Mouse (Mus musculus) heart, postnatal 10 days (tissue): ENCODE measurements around the gene Cfap46. TPM values are rescaled to one million over a fixed set of nuclear protein-coding genes. Genes with fewer than 3 reads are reported as not detected.

Experiments
- DNase-seq, 2 experiments: peaks; one replicate each; pipeline ENCODE4 v3.0.0; 2021
- intact Hi-C: fragments of 180-260 bp; cut with DNase I; formaldehyde crosslinking; loops from one replicate; pipeline ENCODE4 v1.15.1; 2025
- total RNA-seq, 2 experiments: library from RNA; stranded (reverse); gene quantifications; 2 replicates each; pipeline ENCODE4 v1.2.3; 2021

Cfap46 gene
- total RNA-seq = under 1 TPM in 1 of 2 experiments, not detected in 1; 0.31 TPM

GRCm38 (mm10) chr7:139683706-139684552, at the start of gene Cfap46:
Gene Cfap46, minus strand, starts transcription at chr7:139683817.
- intact Hi-C loops = loop anchor here (1.0 kb wide), 1 partner anchor 36 kb away; no protein-coding TSS in a partner anchor
- DNase-seq = peak; percentile 82 to 83

DNA sequence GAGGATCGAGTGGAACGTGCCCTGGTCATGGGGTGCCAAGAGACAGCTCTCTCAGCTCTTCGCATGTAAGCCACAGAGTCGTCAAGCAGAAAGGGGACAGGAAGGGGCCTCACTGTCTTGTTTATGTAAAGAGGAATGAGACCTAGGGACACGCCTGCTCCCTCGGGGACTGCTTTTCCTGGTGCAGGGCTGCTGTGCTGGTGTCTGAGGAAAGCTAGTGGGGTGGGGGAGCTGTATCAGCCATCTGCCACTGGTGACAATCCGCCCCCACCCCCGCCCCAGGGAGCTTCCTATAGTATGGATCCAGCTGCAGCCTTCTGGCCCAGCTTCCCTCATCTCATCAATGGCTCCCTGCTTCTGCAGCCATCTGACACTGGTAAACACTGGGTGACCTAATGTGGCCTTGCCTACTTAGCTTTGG, 47.7 kb upstream of the Cfap46 start:
- DNase-seq = peak; percentile 30 to 42

DNA sequence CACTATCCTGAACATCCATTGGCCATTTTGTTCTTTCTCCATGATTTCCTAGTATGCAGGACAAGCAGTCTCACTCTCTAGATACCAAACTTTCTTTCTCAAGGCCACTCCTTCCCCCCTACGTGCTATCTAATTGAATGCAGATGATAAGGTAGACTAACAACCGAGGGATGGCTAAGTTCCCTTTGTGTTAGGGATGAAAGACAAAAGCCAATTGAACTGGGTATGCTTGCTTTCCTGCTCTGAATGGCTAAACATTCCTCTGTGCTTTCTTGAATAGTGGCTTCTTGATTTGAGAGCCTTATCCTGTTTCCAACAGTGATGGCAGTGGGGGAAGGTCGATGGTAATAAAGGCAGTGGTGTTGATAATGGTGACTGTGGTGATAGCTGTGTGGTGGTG, 43.5 kb upstream of the Cfap46 start:
- DNase-seq = no peak
- intact Hi-C loops = no loop called here

More for the DNA sequence above, 47.7 kb upstream of the Cfap46 start:
- intact Hi-C loops = no loop called here

GRCm38 (mm10) chr7:139725641-139726040, 42.0 kb upstream of the Cfap46 start:
- no peak for DNase-seq
- intact Hi-C loops = no loop called here

DNA sequence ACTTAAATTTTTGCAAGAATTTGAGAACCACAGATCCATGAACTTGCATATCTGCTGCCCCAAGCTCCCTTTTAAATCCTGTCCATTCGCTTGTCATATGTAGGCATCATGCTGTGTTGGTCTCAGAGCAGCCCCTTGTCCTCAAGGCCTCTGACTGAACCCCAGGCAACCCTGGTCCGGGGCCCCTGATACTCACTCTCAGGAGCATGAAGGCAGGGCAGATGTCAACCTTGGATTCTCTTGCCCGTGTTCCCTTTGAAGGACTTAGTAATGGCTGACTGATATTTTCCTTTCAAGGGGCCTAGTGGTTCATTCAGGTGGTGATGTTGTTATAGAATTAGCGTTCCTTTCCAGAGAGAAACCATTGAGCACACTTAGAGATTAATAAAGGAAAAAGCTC, 40.4 kb upstream of the Cfap46 start:
- intact Hi-C loops = no loop called here

GRCm38 (mm10) chr7:139721196-139721595, 37.6 kb upstream of the Cfap46 start:
- no peak for DNase-seq
- intact Hi-C loops = no loop called here

More for the DNA sequence above, 40.4 kb upstream of the Cfap46 start:
- no peak for DNase-seq

GRCm38 (mm10) chr7:139717781-139718180, 34.2 kb upstream of the Cfap46 start:
- intact Hi-C loops = no loop called here
- DNase-seq = no peak

DNA sequence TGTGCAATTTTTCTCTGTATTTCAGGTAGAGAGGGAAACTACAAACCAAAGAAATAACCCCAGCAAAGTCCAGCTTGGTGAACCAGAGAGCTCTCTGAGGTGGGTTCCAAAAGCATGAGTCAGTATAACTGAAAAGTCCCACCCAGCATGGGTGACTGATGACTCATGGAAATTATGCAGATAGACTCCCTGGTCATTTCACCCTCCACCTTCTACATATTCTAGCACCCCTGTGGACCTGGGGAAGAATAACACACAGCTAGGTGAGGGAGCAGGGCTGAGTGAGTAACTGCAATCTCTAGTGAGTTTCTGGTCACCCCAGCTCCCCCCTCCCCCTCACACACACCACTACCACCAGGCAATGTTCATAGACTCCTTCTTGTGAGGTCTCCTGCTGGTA, 28.2 kb upstream of the Cfap46 start:
- intact Hi-C loops = no loop called here
- no peak for DNase-seq

- intact Hi-C loops = no loop called here
These were observed 22.9 kb upstream of the Cfap46 start for GRCm38 (mm10) chr7:139706411-139707120.

DNA sequence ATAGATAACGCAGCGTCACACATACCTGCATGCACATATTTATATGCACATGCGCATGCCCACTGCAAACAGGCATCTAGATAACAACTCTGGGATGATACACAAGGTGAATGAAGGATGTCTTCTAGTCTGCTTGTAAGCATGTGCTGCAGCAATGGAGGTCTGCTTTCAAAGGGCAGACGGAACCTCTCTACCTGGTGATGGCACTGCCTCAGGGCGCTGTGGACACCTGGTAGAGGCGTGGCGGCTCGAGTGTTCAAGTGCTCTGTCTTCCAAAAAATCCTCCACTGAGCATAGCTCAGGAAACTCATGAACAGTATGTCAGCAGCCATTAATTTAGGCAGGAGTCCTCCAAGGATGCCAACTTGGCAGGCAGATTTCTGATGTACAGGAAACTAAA, 22.2 kb upstream of the Cfap46 start:
- no peak for DNase-seq
- intact Hi-C loops = no loop called here

More at GRCm38 (mm10) chr7:139706411-139707120, 22.9 kb upstream of the Cfap46 start:
- peak in 1 of 2 experiments; percentile 19 for DNase-seq

DNA sequence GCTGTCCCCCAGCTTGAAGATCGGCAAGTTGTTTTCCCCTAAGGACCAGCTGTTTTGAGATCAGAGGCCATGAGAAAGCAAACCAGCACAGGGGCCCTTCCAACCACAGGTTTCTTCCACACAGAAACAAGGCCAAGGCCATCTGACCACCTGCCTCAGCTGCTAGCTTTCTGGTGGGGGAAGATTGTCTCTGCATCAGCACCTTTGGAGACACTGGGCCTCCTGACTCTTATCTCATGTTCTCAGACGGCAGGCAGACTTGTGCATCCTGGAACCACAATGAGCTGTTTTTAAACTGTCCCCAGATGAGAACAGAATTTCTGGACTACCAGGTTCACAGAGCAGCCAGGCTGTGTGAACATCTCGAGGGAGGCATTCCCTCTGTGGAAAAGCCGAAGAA, 21.5 kb upstream of the Cfap46 start:
- intact Hi-C loops = no loop called here
- DNase-seq = no peak

GRCm38 (mm10) chr7:139703826-139704199, 20.2 kb upstream of the Cfap46 start:
- intact Hi-C loops = loop anchor here (1.0 to 2.0 kb wide), 2 partner anchors 43 to 157 kb away; no protein-coding TSS in a partner anchor
- no peak for DNase-seq

- intact Hi-C loops = loop anchor here (1.0 to 2.0 kb wide), 2 partner anchors 44 to 158 kb away; no protein-coding TSS in a partner anchor
- peak; percentile 79 to 89 for DNase-seq
These were observed 19.7 kb upstream of the Cfap46 start for GRCm38 (mm10) chr7:139703146-139703825.

GRCm38 (mm10) chr7:139701651-139702301, 18.2 kb upstream of the Cfap46 start:
- DNase-seq = no peak
- intact Hi-C loops = loop anchor here (2.0 kb wide), 1 partner anchor 45 kb away; no protein-coding TSS in a partner anchor

DNA sequence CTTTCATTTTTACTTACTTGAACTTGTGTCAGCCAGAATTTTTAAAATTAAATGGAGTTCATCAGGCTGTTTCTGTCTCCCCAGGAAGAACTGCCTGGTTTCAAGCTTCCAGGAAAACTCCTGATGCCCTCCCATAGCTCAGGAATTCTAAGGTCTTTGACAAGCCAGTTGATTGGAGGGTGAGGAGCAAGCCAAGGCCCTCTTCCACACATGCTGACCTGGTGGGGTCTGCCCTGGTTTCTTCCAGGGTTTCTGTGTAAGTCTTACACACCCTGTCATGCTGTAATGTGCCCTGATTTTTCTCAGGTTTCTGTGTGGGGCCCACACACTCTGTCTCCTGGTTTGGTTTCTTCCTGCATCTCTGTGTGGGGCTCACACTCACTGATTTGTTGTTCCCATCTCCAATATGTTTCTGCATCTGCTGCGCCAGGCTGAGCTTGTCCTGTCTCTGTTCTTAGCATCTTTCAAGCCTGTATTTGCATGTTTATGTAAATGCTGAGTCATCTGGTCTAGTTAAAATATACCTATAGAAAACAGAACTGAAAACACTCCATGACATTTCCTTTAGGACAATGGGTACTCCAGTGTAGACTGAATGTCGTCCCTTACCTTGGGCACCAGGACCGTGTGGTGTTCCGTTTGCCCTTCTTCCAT, 9.2 kb upstream of the Cfap46 start:
- DNase-seq = no peak

DNA sequence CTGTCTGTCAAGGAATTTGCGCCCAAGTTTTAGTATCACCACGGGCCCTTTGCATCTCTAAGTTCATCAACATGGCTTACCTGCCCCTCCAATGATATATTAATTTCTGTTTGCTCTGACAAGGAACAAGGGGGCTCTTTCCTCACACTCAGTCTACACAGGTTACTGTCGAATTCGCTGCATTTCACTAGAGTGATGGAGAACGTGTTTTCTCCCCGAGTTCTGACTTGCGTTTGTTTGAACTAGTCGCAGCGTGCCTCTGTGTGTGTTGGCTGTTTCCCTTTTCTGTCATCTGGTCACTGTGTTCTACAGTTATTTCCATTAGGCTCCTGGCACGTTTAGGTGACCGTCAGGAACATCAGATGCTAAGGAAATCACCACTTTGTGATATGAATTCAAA, 8.6 kb upstream of the Cfap46 start:
- no peak for DNase-seq
- intact Hi-C loops = no loop called here

More for the DNA sequence above, 9.2 kb upstream of the Cfap46 start:
- intact Hi-C loops = no loop called here

- no peak for DNase-seq
- intact Hi-C loops = no loop called here
These were observed 1.7 kb upstream of the Cfap46 start for GRCm38 (mm10) chr7:139685336-139685735.

- intact Hi-C loops = loop anchor here (1.0 kb wide), 1 partner anchor 36 kb away; no protein-coding TSS in a partner anchor
- DNase-seq = peak; percentile 92 to 95
These were observed 924 bp upstream of the Cfap46 start for GRCm38 (mm10) chr7:139684553-139684929.

GRCm38 (mm10) chr7:139681921-139682598, 1.6 kb downstream of the Cfap46 start:
- no peak for DNase-seq

More at GRCm38 (mm10) chr7:139681921-139682598, 1.6 kb downstream of the Cfap46 start:
- intact Hi-C loops = no loop called here
